Mouse (Mus musculus): ENCODE results near the gene Prkg1. TPM values are rescaled to one million over a fixed set of nuclear protein-coding genes. Genes with fewer than 3 reads are reported as not detected.

Gene Prkg1
- total and polyA plus RNA-seq, 3 experiments: not detected

GRCm38 (mm10) chr19:31038951-31039350 lies 725.9 kb downstream of the Prkg1 start:
- H3K9ac ChIP-seq (ENCODE audit: control insufficient read depth, low read depth, low read length, poor library complexity, severe bottlenecking): no peak overlapping the region
- TF ChIP-seq UBTF (IDR thresholded peaks at IDR 0.05; ENCODE audit: borderline replicate concordance, insufficient read depth, low read depth, low read length): no peak
- TF ChIP-seq TAL1 (IDR thresholded peaks at IDR 0.05; ENCODE audit: low read length): no peak
- TF ChIP-seq TBP (IDR thresholded peaks at IDR 0.05; ENCODE audit: low read depth, low read length): no peak
- no peak for TF ChIP-seq GATA1 (IDR thresholded peaks at IDR 0.05; ENCODE audit: low read depth, low read length)
- TF ChIP-seq CTCF (IDR thresholded peaks at IDR 0.05 in 2 of 3, conservative IDR thresholded peaks at IDR 0.05 in 1 of 3; ENCODE audit: control insufficient read depth in 1 of 3, insufficient read depth in 1 of 3, low read depth in 2 of 3, low read length in 3 of 3, poor library complexity in 1 of 3, severe bottlenecking in 1 of 3): no peak
- TF ChIP-seq MEF2A (IDR thresholded peaks at IDR 0.05; ENCODE audit: extremely low read depth, insufficient replicate concordance, low read depth, low read length, poor library complexity, severe bottlenecking): no peak
- TF ChIP-seq E2F4 (IDR thresholded peaks at IDR 0.05; ENCODE audit: borderline replicate concordance, low read depth, low read length): no peak
- TF ChIP-seq EP300 (IDR thresholded peaks at IDR 0.05; ENCODE audit: low read depth in 1 of 2, low read length in 2 of 2): no peak
- no peak for TF ChIP-seq ETS1 (IDR thresholded peaks at IDR 0.05; ENCODE audit: low read depth, low read length)
- no peak for TF ChIP-seq SIN3A (IDR thresholded peaks at IDR 0.05; ENCODE audit: low read length)
- no peak for TF ChIP-seq CHD2 (IDR thresholded peaks at IDR 0.05; ENCODE audit: low read length)
- no peak for TF ChIP-seq MXI1 (IDR thresholded peaks at IDR 0.05; ENCODE audit: low read depth, low read length)
- TF ChIP-seq RCOR1 (IDR thresholded peaks at IDR 0.05; ENCODE audit: low read depth, low read length): no peak
- no peak for TF ChIP-seq ZC3H11A (IDR thresholded peaks at IDR 0.05; ENCODE audit: low read depth, low read length)
- no peak for TF ChIP-seq JUND (IDR thresholded peaks at IDR 0.05; ENCODE audit: low read depth, low read length)
- TF ChIP-seq ZNF384 (IDR thresholded peaks at IDR 0.05; ENCODE audit: low read depth, low read length): no peak
- TF ChIP-seq NRF1 (IDR thresholded peaks at IDR 0.05; ENCODE audit: insufficient read depth, low read depth, low read length, poor library complexity, severe bottlenecking): no peak
- no peak for TF ChIP-seq SMC3 (IDR thresholded peaks at IDR 0.05; ENCODE audit: low read depth, low read length)
- TF ChIP-seq ELF1 (IDR thresholded peaks at IDR 0.05; ENCODE audit: low read depth, low read length): no peak
- H3K79me2 ChIP-seq (ENCODE audit: control insufficient read depth, insufficient read depth, low read length, poor library complexity): no peaks in the 10 kb centered on the region

GRCm38 (mm10) chr19:31031596-31031995 lies 733.2 kb downstream of the Prkg1 start:
- no peak for TF ChIP-seq POLR2AphosphoS2 (IDR thresholded peaks at IDR 0.05; ENCODE audit: low read length)
- H3K9ac ChIP-seq (ENCODE audit: control insufficient read depth, low read depth, low read length, poor library complexity, severe bottlenecking): no peak overlapping the region

More at GRCm38 (mm10) chr19:31038951-31039350, 725.9 kb downstream of the Prkg1 start:
- DNase-seq (ENCODE audit: low read depth, low spot score): no peak
- H3K9me3 ChIP-seq (replicated peaks; ENCODE audit: insufficient read depth, low read length): no peaks in the 10 kb centered on the region
- no peaks in the 10 kb centered on the region for H3K4me1 ChIP-seq (ENCODE audit: control insufficient read depth in 1 of 2, insufficient read depth in 2 of 2, low read length in 2 of 2)
- no peak overlapping the region for H3K27ac ChIP-seq (ENCODE audit: control insufficient read depth, low read depth, low read length)
- H3K27me3 ChIP-seq (ENCODE audit: control insufficient read depth in 1 of 2, insufficient read depth in 2 of 2, low read length in 2 of 2): no peaks in the 10 kb centered on the region
- H3K4me3 ChIP-seq (ENCODE audit: control insufficient read depth in 1 of 2, insufficient read depth in 1 of 2, low read depth in 2 of 2, low read length in 2 of 2): no peak overlapping the region
- H3K36me3 ChIP-seq (ENCODE audit: control insufficient read depth in 1 of 2, insufficient read depth in 2 of 2, low read length in 2 of 2): no peaks in the 10 kb centered on the region

More at GRCm38 (mm10) chr19:31031596-31031995, 733.2 kb downstream of the Prkg1 start:
- Histone ChIP-seq H3K9me3 (replicated peaks; ENCODE audit: insufficient read depth, low read length) (no peaks in the 10 kb centered on the region; the same call in 1 of the 2 replicates), H3K4me1 (ENCODE audit: control insufficient read depth in 1 of 2, insufficient read depth in 2 of 2, low read length in 2 of 2) (no peaks in the 10 kb centered on the region), H3K4me3 (ENCODE audit: control insufficient read depth in 1 of 2, insufficient read depth in 1 of 2, low read depth in 2 of 2, low read length in 2 of 2) (no peak overlapping the region), H3K79me2 (ENCODE audit: control insufficient read depth, insufficient read depth, low read length, poor library complexity) (no peaks in the 10 kb centered on the region), H3K27me3 (ENCODE audit: control insufficient read depth in 1 of 2, insufficient read depth in 2 of 2, low read length in 2 of 2) (no peaks in the 10 kb centered on the region), H3K27ac (ENCODE audit: control insufficient read depth, low read depth, low read length) (no peak overlapping the region), H3K36me3 (ENCODE audit: control insufficient read depth in 1 of 2, insufficient read depth in 2 of 2, low read length in 2 of 2) (no peaks in the 10 kb centered on the region)
- DNase-seq (ENCODE audit: low read depth, low spot score): no peak

All from MEL (cell line).